Mouse (Mus musculus): ENCODE results near the gene Pfkm. TPM values are rescaled to one million over a fixed set of nuclear protein-coding genes. Genes with fewer than 3 reads are reported as not detected.
A peak's percentile ranks its signal among the peaks of the same experiment; 100 is the strongest.

The Pfkm gene
- total and polyA plus RNA-seq, 2 experiments from 2014 or later = 91.5 to 97.3 TPM

DNA sequence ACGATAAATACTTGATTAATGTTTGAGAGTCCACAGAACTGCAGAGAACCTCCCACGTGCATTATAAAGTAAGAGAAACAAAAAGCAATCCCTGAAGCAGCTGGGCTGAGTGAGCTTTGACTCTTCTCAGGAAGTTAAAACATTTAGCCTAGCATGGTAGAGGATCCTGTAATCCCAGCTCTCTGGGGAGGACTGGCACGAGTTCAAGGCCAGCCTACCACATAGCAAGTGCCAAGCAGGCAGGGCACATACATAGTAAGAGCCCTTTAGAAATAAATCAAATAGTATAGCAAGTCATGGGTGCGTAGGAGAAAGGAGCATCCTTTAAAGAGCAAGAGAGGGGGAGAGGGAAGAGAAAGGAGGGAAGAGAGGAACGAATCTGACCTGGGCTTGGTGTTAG is 26.5 kb upstream of the Pfkm start:
- H3K9me3 ChIP-seq (ENCODE audit: low read length) = no peaks in the 10 kb centered on the region
- H3K36me3 ChIP-seq (ENCODE audit: insufficient read depth, low read length) = peaks cover 58% of the 10 kb centered on the region
- no peak for DNase-seq (ENCODE audit: low spot score)

DNA sequence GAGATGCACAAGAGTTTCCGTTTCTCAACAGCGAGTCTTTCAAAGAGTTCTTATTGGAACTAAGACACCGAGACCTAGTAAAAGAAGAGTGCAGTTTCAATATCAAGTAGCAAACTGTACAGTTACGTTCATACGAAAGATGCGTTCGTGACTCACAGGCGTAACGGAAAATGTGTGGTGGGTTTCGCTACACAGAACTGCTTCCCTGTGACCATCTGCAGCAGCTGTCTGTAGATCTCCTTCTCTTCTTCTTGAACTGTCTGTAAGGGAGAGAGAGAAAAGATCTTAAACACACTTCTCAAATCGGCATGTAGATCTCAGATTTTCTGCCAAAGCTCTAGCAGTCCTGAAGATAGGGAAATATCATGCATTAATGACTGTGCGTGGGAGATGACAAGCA is 25.8 kb upstream of the Pfkm start:
- TF ChIP-seq CTCF (IDR thresholded peaks at IDR 0.05; ENCODE audit: low read depth) = no peak
- no peaks in the 10 kb centered on the region for H3K27me3 ChIP-seq (ENCODE audit: insufficient read depth, low read length)
- H3K4me3 ChIP-seq (ENCODE audit: low read length) = no peak overlapping the region
- peaks cover 56% of the 10 kb centered on the region for H3K36me3 ChIP-seq (ENCODE audit: insufficient read depth, low read length)
- no peak for ATAC-seq
- no peak overlapping the region for H3K9ac ChIP-seq (replicated peaks; ENCODE audit: low read length)
- no peak for DNase-seq (ENCODE audit: low spot score)
- H3K4me2 ChIP-seq (ENCODE audit: low read depth, low read length) = no peak overlapping the region
- no peak overlapping the region for H3K27ac ChIP-seq
- H3K4me1 ChIP-seq (ENCODE audit: insufficient read depth, low read length) = no peaks in the 10 kb centered on the region
- 96% methylated on average over 12 of the region's 12 CpGs for WGBS
- no peaks in the 10 kb centered on the region for H3K9me3 ChIP-seq (ENCODE audit: low read length)

More for the DNA sequence above, 26.5 kb upstream of the Pfkm start:
- H3K27me3 ChIP-seq (ENCODE audit: insufficient read depth, low read length) = no peaks in the 10 kb centered on the region
- H3K27ac ChIP-seq = no peak overlapping the region
- no peaks in the 10 kb centered on the region for H3K4me1 ChIP-seq (ENCODE audit: insufficient read depth, low read length)
- no peak overlapping the region for H3K4me3 ChIP-seq (ENCODE audit: low read length)
- 82% methylated on average over 5 of the region's 5 CpGs for WGBS
- no peak for ATAC-seq
- no peak for TF ChIP-seq CTCF (IDR thresholded peaks at IDR 0.05; ENCODE audit: low read depth)
- H3K9ac ChIP-seq (replicated peaks; ENCODE audit: low read length) = no peak overlapping the region
- H3K4me2 ChIP-seq (ENCODE audit: low read depth, low read length) = no peak overlapping the region

DNA sequence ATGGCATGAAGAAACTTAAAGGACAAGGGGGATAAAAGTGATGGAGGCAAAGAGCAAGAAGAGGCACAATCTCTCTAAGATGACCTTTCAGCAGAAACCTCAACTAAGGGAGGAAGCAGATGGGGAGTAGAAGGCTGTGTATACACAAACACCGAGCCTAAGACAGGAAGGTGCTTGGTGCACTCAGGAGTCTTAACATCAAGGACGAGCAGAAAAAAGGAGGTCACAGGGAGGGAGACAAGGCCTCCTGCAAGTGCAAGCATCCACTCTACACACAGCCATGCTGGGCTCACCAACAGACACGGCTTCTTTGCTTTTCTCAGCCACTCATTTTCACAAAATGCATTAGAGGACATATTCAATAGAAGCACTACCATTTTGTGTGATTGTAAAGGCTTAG is 24.9 kb upstream of the Pfkm start:
- no peaks in the 10 kb centered on the region for H3K27me3 ChIP-seq (ENCODE audit: insufficient read depth, low read length)
- DNase-seq (ENCODE audit: low spot score) (no peak), ATAC-seq (no peak)
- H3K36me3 ChIP-seq (ENCODE audit: insufficient read depth, low read length) = peaks cover 52% of the 10 kb centered on the region
- no peak overlapping the region for H3K9ac ChIP-seq (replicated peaks; ENCODE audit: low read length)
- H3K9me3 ChIP-seq (ENCODE audit: low read length) = no peaks in the 10 kb centered on the region
- WGBS = 70% methylated on average over 3 of the region's 3 CpGs
- TF ChIP-seq CTCF (IDR thresholded peaks at IDR 0.05; ENCODE audit: low read depth) = no peak
- no peak overlapping the region for H3K4me2 ChIP-seq (ENCODE audit: low read depth, low read length)
- no peak overlapping the region for H3K27ac ChIP-seq
- no peak overlapping the region for H3K4me3 ChIP-seq (ENCODE audit: low read length)
- H3K4me1 ChIP-seq (ENCODE audit: insufficient read depth, low read length) = no peaks in the 10 kb centered on the region

DNA sequence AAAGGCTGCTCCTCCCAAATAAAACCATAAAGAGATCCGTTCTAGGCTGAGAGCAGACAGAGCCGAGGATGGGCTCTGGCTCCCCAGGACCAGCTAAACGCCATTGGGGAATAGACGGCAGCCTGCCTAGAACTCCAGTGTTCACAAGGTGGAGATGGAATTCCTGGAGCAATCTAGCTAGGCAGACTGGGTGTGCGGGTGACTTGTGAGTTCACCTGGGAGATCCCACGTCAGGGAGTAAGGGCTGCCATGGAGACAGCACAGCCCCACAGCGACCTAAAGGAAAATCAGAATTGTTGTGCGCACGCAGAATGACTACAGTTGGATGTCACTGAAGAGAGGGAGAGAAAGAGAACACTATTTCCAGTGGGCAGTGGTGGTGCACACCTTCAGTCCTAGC is 23.9 kb upstream of the Pfkm start:
- no peak for TF ChIP-seq CTCF (IDR thresholded peaks at IDR 0.05; ENCODE audit: low read depth)
- Histone ChIP-seq H3K4me1 (ENCODE audit: insufficient read depth, low read length) (no peaks in the 10 kb centered on the region), H3K27me3 (ENCODE audit: insufficient read depth, low read length) (no peaks in the 10 kb centered on the region), H3K9ac (replicated peaks; ENCODE audit: low read length) (no peak overlapping the region), H3K4me3 (ENCODE audit: low read length) (no peak overlapping the region), H3K9me3 (ENCODE audit: low read length) (no peaks in the 10 kb centered on the region), H3K27ac (no peak overlapping the region), H3K36me3 (ENCODE audit: insufficient read depth, low read length) (peaks cover 43% of the 10 kb centered on the region), H3K4me2 (ENCODE audit: low read depth, low read length) (no peak overlapping the region)
- ATAC-seq (no peak), DNase-seq (ENCODE audit: low spot score) (no peak)
- WGBS = 92% methylated on average over 9 of the region's 9 CpGs

DNA sequence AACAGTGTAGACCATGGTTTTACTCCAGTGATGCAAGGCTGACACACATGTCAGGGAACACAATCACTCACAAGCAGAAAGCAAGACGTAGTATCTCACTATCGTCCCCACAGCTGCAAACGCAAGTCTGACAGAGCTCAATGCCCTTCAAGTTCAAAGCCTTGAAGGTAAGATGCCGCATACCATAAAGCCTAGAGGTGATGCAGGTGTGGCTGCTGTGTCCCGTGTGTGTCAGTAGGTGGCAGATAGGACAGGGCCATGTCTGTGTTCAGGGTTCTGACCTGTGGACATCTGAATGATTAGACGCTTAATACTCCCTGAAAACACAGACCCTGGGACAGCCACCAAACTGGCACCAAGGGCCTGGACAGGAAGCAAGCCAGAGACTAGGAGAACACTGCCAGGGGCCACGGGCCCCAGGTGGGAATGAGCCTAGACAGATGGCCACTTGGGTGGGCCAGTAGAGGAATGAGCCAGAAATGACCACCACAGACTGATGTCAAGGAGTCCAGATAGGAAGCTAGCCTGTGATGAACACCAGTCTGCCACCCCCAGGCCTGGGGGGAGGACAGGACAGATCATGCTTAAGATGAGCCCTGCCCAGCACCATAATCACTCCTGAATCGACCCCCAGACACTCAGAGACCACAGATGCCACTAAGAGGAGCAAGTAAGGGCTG is 22.7 kb upstream of the Pfkm start:
- H3K27ac ChIP-seq = no peak overlapping the region
- no peaks in the 10 kb centered on the region for H3K4me1 ChIP-seq (ENCODE audit: insufficient read depth, low read length)
- no peaks in the 10 kb centered on the region for H3K27me3 ChIP-seq (ENCODE audit: insufficient read depth, low read length)
- H3K4me3 ChIP-seq (ENCODE audit: low read length) = no peak overlapping the region
- no peak overlapping the region for H3K9ac ChIP-seq (replicated peaks; ENCODE audit: low read length)
- no peak overlapping the region for H3K4me2 ChIP-seq (ENCODE audit: low read depth, low read length)
- H3K36me3 ChIP-seq (ENCODE audit: insufficient read depth, low read length) = peaks cover 41% of the 10 kb centered on the region
- 89% methylated on average over 8 of the region's 8 CpGs for WGBS
- no peaks in the 10 kb centered on the region for H3K9me3 ChIP-seq (ENCODE audit: low read length)
- TF ChIP-seq CTCF (IDR thresholded peaks at IDR 0.05; ENCODE audit: low read depth) = 0 out of 2 replicates have a peak, but pooled peaks have one; percentile 3
- DNase-seq (ENCODE audit: low spot score) (no peak), ATAC-seq (no peak)

DNA sequence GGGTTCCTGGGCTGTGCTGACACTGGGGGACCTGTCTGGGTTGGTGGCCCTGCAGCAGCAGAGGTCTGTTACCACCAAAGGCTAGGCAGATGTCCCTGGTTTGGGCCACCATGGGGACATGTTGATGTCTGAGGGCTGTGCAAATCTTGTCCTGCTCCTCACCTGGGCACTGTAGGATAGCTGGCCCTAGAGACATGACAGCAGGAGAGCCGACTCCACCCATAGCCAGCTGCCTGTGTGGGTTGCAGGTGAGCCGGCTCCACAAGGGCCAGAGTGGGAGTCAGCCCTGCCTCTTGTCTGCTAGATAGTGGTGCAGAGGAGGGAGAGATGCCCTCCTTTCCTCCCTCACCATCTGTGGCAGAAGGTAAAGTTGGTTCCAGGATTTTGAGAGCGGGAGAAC is 22.0 kb upstream of the Pfkm start:
- DNase-seq (ENCODE audit: low spot score) (no peak), ATAC-seq (no peak)
- WGBS = 85% methylated on average over 3 of the region's 3 CpGs
- no peak for TF ChIP-seq CTCF (IDR thresholded peaks at IDR 0.05; ENCODE audit: low read depth)
- Histone ChIP-seq H3K4me2 (ENCODE audit: low read depth, low read length) (no peak overlapping the region), H3K4me3 (ENCODE audit: low read length) (no peak overlapping the region), H3K4me1 (ENCODE audit: insufficient read depth, low read length) (no peaks in the 10 kb centered on the region), H3K27me3 (ENCODE audit: insufficient read depth, low read length) (no peaks in the 10 kb centered on the region), H3K9ac (replicated peaks; ENCODE audit: low read length) (no peak overlapping the region), H3K9me3 (ENCODE audit: low read length) (no peaks in the 10 kb centered on the region), H3K27ac (no peak overlapping the region), H3K36me3 (ENCODE audit: insufficient read depth, low read length) (peaks cover 41% of the 10 kb centered on the region)

DNA sequence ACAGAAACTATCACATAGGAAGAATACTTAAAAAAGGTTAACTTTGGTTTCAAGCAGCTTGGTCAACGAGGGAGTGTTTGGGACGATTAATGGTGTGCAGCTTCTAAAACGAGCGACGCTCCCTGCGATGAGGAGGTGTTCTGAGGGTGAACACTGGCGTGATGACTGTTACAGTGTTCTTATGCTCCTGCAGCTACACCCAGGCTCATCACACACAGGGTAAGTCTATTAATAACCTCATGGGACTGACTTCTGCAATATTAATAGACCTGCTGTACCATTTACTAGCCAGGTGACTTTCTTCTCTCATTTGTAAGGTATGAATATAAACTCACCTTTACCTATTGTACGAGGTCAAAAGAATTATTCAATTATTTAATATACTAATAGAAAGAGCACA is 17.9 kb upstream of the Pfkm start:
- Histone ChIP-seq H3K27ac (no peak overlapping the region), H3K36me3 (ENCODE audit: insufficient read depth, low read length) (peaks cover 36% of the 10 kb centered on the region), H3K27me3 (ENCODE audit: insufficient read depth, low read length) (no peaks in the 10 kb centered on the region), H3K4me3 (ENCODE audit: low read length) (no peak overlapping the region), H3K4me2 (ENCODE audit: low read depth, low read length) (no peak overlapping the region), H3K4me1 (ENCODE audit: insufficient read depth, low read length) (no peaks in the 10 kb centered on the region), H3K9me3 (ENCODE audit: low read length) (no peaks in the 10 kb centered on the region), H3K9ac (replicated peaks; ENCODE audit: low read length) (no peak overlapping the region)
- WGBS = 90% methylated on average over 8 of the region's 8 CpGs
- ATAC-seq (no peak), DNase-seq (ENCODE audit: low spot score) (no peak)
- TF ChIP-seq CTCF (IDR thresholded peaks at IDR 0.05; ENCODE audit: low read depth) = no peak
